Mouse (Mus musculus) small intestine, adult 2 months (tissue): ENCODE results near the gene Stpg3. TPM values are rescaled to one million over a fixed set of nuclear protein-coding genes. Genes with fewer than 3 reads are reported as not detected.
A peak's percentile ranks its signal among the peaks of the same experiment; 100 is the strongest.

Source experiments
- H3K27ac ChIP-seq: fragments of 200-500 bp; 2 replicates; pipeline ENCODE4 v1.5.1; 2012; ENCODE audit warnings: low read depth, low read length, control low read depth, inconsistent platforms; ENCODE audit not compliant: insufficient read depth
- H3K27me3 ChIP-seq: fragments of 200-500 bp; 2 replicates; pipeline ENCODE4 v1.6.1; 2012; ENCODE audit warnings: mild to moderate bottlenecking, moderate library complexity, low read length, inconsistent platforms; ENCODE audit not compliant: control insufficient read depth, insufficient read depth
- H3K36me3 ChIP-seq: fragments of 200-500 bp; 2 replicates; pipeline ENCODE4 v1.6.1; 2012; ENCODE audit warnings: mild to moderate bottlenecking, low read length, control low read depth, inconsistent platforms; ENCODE audit not compliant: control insufficient read depth, insufficient read depth
- H3K4me1 ChIP-seq: fragments of 200-500 bp; 2 replicates; pipeline ENCODE4 v1.6.1; 2012; ENCODE audit warnings: low read length, inconsistent platforms, mixed read lengths; ENCODE audit not compliant: control insufficient read depth, insufficient read depth, insufficient read length
- H3K4me3 ChIP-seq: fragments of 200-500 bp; 2 replicates; pipeline ENCODE4 v1.5.1; 2012; ENCODE audit warnings: low read depth, mild to moderate bottlenecking, control low read depth, inconsistent platforms, low read length, moderate library complexity
- CTCF ChIP-seq: fragments of 200-500 bp; IDR thresholded peaks from 2 replicates; pipeline ENCODE4 v1.5.1; 2012; ENCODE audit warnings: low read depth, mild to moderate bottlenecking, control low read depth, inconsistent platforms, low read length, moderate library complexity, mixed read lengths; ENCODE audit not compliant: insufficient replicate concordance, insufficient read length; ENCODE audit errors: extremely low read depth
- POLR2A ChIP-seq: fragments of 200-500 bp; IDR thresholded peaks from 2 replicates; pipeline ENCODE4 v1.6.1; 2012; ENCODE audit warnings: low read depth, mild to moderate bottlenecking, control low read depth, inconsistent platforms, low read length, moderate library complexity
- whole genome bisulfite sequencing: fragments of 180-500 bp; shearing (Covaris S2); methylation state at CpG from one replicate; pipeline ENCODE4 v1.1.7; 2018; 5-methylcytosine and 5-hydroxymethylcytosine counted together
- polyA plus RNA-seq: library from polyadenylated mRNA; depleted of rRNA; stranded (reverse); fragments of >200 nt; gene quantifications from 2 replicates; pipeline ENCODE4 v1.2.3, GENCODE M21; 2012

Gene Stpg3
- polyA plus RNA-seq, 1 experiment = not detected

DNA sequence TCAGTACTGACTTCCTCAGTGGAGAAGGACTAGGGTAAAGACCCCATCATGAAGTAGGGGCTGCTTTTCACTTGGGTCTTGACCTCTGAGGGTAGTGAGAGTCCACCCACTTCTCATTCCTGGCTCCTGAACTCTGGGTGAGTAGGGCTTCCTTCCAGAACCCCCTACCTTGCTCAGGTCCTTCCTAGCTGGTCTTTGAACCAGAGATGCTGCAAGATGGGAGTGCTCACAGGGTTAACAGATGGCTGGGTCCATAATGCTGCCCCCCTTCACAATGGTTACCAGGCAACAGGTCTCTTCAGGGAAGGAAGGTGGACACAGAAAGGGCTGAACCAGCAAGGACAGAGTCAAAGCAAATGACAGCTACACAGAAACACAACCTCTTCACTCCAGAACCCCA lies 4.0 kb upstream of the Stpg3 start, which contains the start of gene Fam166a:
TSS of gene Fam166a (plus strand) at position 301 of the 400 bp plus-strand sequence.
- peaks cover 13% of the 10 kb centered on the region for H3K36me3 ChIP-seq
- no peak within 1 kb of the TSS for H3K4me3 ChIP-seq
- peaks cover 2% of the 10 kb centered on the region; the same call in 1 of the 2 replicates for H3K4me1 ChIP-seq
- no peak within 1 kb of the TSS for H3K27ac ChIP-seq
- no peak for TF ChIP-seq POLR2A
- TF ChIP-seq CTCF = no peak
- no peaks in the 10 kb centered on the region for H3K27me3 ChIP-seq

DNA sequence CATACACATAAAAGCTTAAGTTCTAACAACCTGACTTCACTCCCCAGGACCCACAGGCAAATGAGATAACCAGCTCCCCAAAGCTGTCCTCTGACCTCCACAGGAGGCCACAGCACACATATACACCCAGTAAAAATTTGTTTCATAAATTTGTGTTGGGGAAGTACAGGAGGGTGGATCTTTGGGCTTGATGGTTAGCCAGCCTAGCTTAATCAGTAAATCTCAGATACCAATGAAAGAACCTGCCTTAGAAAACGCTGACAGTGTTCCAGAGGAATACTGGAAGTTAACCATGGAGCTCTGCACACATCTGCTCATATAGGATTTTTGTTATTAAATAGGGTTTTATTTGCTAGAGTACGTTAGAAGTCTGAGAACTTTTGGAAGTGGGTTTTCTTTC lies 3.2 kb upstream of the Stpg3 start:
- Histone ChIP-seq H3K27me3 (no peaks in the 10 kb centered on the region), H3K4me1 (peaks cover 2% of the 10 kb centered on the region; the same call in 1 of the 2 replicates), H3K27ac (no peak overlapping the region), H3K4me3 (no peak overlapping the region), H3K36me3 (peaks cover 10% of the 10 kb centered on the region)
- TF ChIP-seq POLR2A (no peak), CTCF (no peak)
- 63% methylated on average over 2 of the region's 2 CpGs for WGBS

DNA sequence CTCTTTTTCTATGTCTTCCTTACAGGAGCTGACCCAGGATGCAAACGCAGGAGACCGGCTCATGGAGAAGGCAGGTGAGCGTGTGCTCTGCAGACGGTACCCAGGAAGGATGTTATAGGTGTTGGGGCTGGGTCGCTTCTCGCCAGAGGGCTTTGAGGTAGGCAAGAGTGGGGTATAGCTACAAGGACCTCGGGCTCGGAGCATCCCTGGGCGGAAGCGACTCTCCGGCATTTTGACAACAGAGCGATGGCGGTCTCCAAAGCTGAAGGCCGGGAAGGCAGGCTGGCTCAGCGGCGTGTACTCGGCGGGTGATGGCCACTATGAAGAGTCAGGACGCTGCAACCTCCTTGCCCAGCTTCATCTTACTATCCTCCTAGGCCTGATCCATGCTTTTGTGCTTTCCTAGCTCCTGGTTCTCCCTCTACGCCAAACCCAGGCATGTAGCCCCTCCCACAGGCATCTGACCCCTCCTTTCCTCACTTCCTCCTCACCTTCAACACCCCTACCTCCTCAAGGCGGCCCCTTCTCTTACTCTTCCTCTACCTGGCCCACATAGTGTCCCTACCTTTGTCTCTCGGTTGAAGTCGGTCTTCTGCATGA lies 1.1 kb downstream of the Stpg3 start:
- Histone ChIP-seq H3K4me3 (no peak overlapping the region), H3K4me1 (peaks cover 10% of the 10 kb centered on the region)
- 75% methylated on average over 23 of the region's 23 CpGs for WGBS

DNA sequence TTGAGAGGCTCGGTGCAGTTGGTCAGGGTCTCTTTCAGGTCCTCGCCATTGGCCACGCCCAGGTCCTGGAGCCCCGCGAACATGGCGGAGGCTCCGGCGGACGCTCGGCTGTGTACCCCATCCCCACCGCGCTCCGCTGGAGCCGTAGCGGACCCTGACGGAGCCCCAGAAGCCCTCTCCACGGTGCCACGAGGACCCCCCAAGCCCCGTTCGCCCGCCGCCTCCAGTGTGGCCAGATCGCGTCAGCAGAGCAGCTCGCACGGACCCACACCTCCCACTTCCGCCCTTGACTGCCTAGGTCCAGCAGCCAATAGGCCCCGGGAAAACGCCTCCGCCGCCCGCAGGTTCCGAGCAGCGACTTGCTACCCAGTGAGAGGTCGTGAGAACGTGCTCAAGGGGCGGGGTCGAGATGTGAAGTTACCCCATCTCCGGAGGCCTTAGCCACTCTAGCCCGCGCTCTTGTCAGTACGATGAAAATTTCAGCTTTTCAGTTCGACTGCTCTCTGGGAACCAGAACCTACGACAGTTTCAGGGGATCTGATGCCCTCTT lies 3.2 kb downstream of the Stpg3 start, which contains the start of gene Nelfb:
TSS of gene Nelfb (minus strand) at position 369 of the 550 bp plus-strand sequence.
- TF ChIP-seq POLR2A (peak; percentile 57; the same call in 1 of the 2 replicates), CTCF (no peak)
- Histone ChIP-seq H3K4me1 (peaks cover 13% of the 10 kb centered on the region), H3K27me3 (no peaks in the 10 kb centered on the region), H3K27ac (peak within 1 kb of the TSS; percentile 65), H3K36me3 (peaks cover 18% of the 10 kb centered on the region), H3K4me3 (peak within 1 kb of the TSS; percentile 91)
- under 1% methylated on average over 44 of the region's 44 CpGs for WGBS

More for the DNA sequence above, 1.1 kb downstream of the Stpg3 start:
- TF ChIP-seq CTCF = no peak
- TF ChIP-seq POLR2A = no peak
- Histone ChIP-seq H3K27me3 (no peaks in the 10 kb centered on the region), H3K27ac (no peak overlapping the region), H3K36me3 (peaks cover 6% of the 10 kb centered on the region)

DNA sequence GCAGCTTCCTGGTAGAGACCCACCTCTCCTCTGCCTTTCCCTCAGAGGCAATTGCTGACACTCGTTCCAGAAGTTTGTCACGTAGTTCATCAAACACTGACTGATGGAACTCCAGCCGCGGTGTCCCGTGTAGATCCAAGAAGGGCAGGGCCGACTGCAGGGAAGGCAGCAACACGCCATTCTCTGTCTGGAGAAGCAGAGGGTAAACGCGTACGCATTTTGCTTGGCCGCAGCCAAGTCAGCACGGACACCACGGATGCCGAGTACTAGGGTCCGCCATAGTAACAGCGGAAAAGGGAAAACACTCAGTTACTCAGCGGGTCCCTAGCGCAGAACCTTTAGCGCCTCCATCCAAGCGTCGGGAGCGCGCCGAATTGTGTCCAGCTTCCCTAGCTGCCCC lies 3.8 kb downstream of the Stpg3 start:
- Histone ChIP-seq H3K36me3 (peaks cover 22% of the 10 kb centered on the region), H3K27ac (peak overlapping the region; percentile 65), H3K4me3 (peak overlapping the region; percentile 91), H3K4me1 (peaks cover 13% of the 10 kb centered on the region), H3K27me3 (no peaks in the 10 kb centered on the region)
- WGBS = under 1% methylated on average over 24 of the region's 24 CpGs
- TF ChIP-seq CTCF = no peak

DNA sequence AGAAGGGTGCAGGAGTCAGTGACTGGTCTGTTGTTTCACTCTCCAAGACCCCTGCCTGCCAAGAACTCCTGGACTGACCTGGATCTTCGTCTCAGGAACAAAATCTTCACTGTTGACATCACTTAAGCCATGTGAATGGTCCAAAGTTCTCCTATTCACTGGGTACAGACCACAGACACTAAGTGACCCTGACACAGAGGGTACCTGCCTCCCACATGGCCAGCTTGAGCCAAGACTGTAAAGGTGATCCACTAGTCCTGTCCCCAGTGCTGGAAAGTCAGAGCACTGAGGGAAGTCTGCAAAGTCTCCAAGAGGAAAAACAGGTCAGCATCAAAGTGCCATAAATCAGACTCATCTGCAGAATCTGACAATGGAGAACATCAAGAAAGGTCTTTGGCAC lies 6.8 kb downstream of the Stpg3 start:
- 86% methylated on average over 1 of the region's 1 CpGs for WGBS
- H3K36me3 ChIP-seq = peaks cover 51% of the 10 kb centered on the region
- H3K4me3 ChIP-seq = no peak overlapping the region
- TF ChIP-seq POLR2A (no peak), CTCF (no peak)
- H3K27ac ChIP-seq = no peak overlapping the region
- no peaks in the 10 kb centered on the region for H3K27me3 ChIP-seq
- H3K4me1 ChIP-seq = peaks cover 13% of the 10 kb centered on the region

DNA sequence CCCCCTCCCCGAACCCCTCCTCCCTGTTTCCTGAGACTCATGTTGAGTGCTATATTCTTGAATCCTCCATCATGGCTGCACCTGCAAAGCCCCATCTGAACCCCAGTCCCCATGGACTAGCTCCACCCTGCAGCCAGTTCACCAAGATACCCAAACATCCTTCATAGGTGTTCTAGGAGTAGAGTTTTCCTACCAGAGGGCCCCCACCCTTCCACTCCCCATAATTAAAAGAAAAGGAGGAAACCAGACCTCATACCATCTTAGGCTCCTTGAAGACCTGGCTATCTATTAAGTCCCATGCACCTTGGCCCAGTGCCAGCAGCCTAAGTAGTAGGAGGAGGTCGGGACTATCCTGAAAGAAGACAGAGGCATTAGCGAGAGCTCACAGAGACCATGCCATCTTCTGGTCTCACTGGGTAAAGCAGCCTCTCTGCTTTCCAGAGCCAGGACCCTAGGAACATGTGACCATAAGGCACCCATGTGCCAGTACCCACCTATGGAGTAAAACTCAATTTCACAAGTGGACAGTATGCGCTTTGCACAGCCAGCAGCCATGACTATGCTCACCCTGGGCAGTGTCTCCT lies 10.7 kb downstream of the Stpg3 start:
- 51% methylated on average over 4 of the region's 4 CpGs for WGBS
- Histone ChIP-seq H3K27me3 (no peaks in the 10 kb centered on the region), H3K36me3 (peaks cover 71% of the 10 kb centered on the region), H3K27ac (no peak overlapping the region), H3K4me3 (no peak overlapping the region), H3K4me1 (peaks cover 5% of the 10 kb centered on the region; the same call in 1 of the 2 replicates)
- no peak for TF ChIP-seq POLR2A
- TF ChIP-seq CTCF = peak; percentile 16; the same call in 1 of the 2 replicates

DNA sequence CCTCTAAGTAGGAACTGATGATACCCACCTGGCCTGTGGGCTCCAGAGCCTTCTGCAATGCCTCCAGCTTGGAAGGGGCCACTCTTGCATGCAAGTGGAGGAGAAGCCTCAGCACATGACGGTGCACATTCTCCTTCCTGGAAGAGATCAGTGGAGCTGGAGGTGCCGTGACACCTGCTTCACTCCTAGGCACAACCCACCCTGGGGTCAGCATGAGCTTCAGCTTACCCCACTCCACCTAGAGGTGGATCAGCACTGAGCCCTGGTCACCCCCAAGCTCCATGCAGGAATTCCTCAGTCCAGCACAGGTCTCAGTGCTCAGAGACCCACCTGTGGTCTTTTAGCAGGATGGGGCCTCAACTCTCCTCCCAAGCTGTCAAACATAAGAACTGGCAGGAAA lies 13.8 kb downstream of the Stpg3 start:
- H3K36me3 ChIP-seq = peaks cover 53% of the 10 kb centered on the region
- H3K4me1 ChIP-seq = peaks cover 20% of the 10 kb centered on the region; the same call in 1 of the 2 replicates
- TF ChIP-seq CTCF = no peak
- TF ChIP-seq POLR2A = no peak
- no peak overlapping the region for H3K27ac ChIP-seq
- WGBS = 92% methylated on average over 2 of the region's 2 CpGs
- no peak overlapping the region for H3K4me3 ChIP-seq
- no peaks in the 10 kb centered on the region for H3K27me3 ChIP-seq
